Mouse (Mus musculus): ENCODE data around the gene Fnip2. TPM values are rescaled to one million over a fixed set of nuclear protein-coding genes. Genes with fewer than 3 reads are reported as not detected.

The Fnip2 gene
- polyA plus RNA-seq (2012; rRNA removed): 7.5 and 8.8 TPM in 2 replicates
- 4.1 and 6.2 TPM in 2 replicates for polyA plus RNA-seq (2014; fragmentation: Nextera tagmentation; extraction: Ambion mirVana)

GRCm38 (mm10) chr3:79567703-79568362 lies at the start of gene Fnip2:
TSS of gene Fnip2 (minus strand) at chr3:79567796.
- Histone ChIP-seq H3K4me1 (ENCODE audit: control insufficient read depth, insufficient read depth, low read length) (peaks cover 6% of the 10 kb centered on the region; the same call in 1 of the 2 replicates), H3K4me2 (replicated peaks; ENCODE audit: low read depth, low read length, severe bottlenecking) (peak within 1 kb of the TSS; percentile 86), H3K9me3 (ENCODE audit: control insufficient read depth, low read length) (no peaks in the 10 kb centered on the region), H3K27ac (replicated peaks; ENCODE audit: low read depth, low read length) (peak within 1 kb of the TSS; percentile 79), H3K9ac (ENCODE audit: low read depth, low read length, severe bottlenecking) (peak within 1 kb of the TSS; percentile 67), H3K36me3 (ENCODE audit: control insufficient read depth, insufficient read depth, low read length) (no peaks in the 10 kb centered on the region), H3K4me3 (replicated peaks; ENCODE audit: low read length) (peak within 1 kb of the TSS; percentile 80), H3K27me3 (ENCODE audit: control insufficient read depth, insufficient read depth, low read length) (no peaks in the 10 kb centered on the region)
- under 1% methylated on average over 55 of the region's 55 CpGs for WGBS
- ATAC-seq (ENCODE audit: low FRiP score, low read depth): peak; percentile 94
- peak; percentile 47; the same call in 1 of the 2 replicates for TF ChIP-seq POLR2A (IDR thresholded peaks at IDR 0.05; ENCODE audit: borderline replicate concordance, extremely low read depth, insufficient read depth, insufficient read length)
- DNase-seq (ENCODE audit: low spot score): peak; percentile 96

DNA sequence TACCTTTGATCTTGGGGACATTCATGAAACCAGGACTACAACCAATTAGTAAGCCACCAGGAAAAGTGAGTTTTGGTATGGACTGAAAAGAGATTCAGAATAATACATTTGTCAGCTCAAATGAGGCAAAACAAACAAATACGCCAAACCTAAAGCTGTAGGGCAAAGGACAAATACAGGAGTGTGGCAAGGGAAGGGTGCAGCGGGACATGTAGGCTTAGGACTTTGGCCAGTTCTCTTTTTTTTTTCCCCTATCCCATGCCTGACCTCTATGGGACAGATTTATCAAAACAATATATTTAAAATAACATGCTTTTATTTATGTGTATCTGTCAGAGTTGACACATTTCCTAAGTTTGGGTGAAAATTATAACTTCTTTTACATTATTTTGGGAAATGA lies 42.3 kb upstream of the Fnip2 start:
- WGBS: 97% methylated on average over 2 of the region's 2 CpGs
- TF ChIP-seq POLR2A (IDR thresholded peaks at IDR 0.05; ENCODE audit: borderline replicate concordance, extremely low read depth, insufficient read depth, insufficient read length): no peak
- no peak overlapping the region for H3K9ac ChIP-seq (ENCODE audit: low read depth, low read length, severe bottlenecking)
- no peaks in the 10 kb centered on the region for H3K9me3 ChIP-seq (ENCODE audit: control insufficient read depth, low read length)
- no peak overlapping the region for H3K4me3 ChIP-seq (replicated peaks; ENCODE audit: low read length)
- H3K36me3 ChIP-seq (ENCODE audit: control insufficient read depth, insufficient read depth, low read length): peaks cover 51% of the 10 kb centered on the region
- H3K4me1 ChIP-seq (ENCODE audit: control insufficient read depth, insufficient read depth, low read length): no peaks in the 10 kb centered on the region
- no peak for ATAC-seq (ENCODE audit: low FRiP score, low read depth)
- H3K4me2 ChIP-seq (replicated peaks; ENCODE audit: low read depth, low read length, severe bottlenecking): no peak overlapping the region
- no peaks in the 10 kb centered on the region for H3K27me3 ChIP-seq (ENCODE audit: control insufficient read depth, insufficient read depth, low read length)
- no peak for DNase-seq (ENCODE audit: low spot score)
- no peak overlapping the region for H3K27ac ChIP-seq (replicated peaks; ENCODE audit: low read depth, low read length)

GRCm38 (mm10) chr3:79595468-79595867 lies 27.9 kb upstream of the Fnip2 start:
- H3K36me3 ChIP-seq (ENCODE audit: control insufficient read depth, insufficient read depth, low read length): peaks cover 59% of the 10 kb centered on the region
- H3K4me2 ChIP-seq (replicated peaks; ENCODE audit: low read depth, low read length, severe bottlenecking): no peak overlapping the region
- DNase-seq (ENCODE audit: low spot score) (no peak), ATAC-seq (ENCODE audit: low FRiP score, low read depth) (no peak)
- H3K9ac ChIP-seq (ENCODE audit: low read depth, low read length, severe bottlenecking): no peak overlapping the region
- TF ChIP-seq POLR2A (IDR thresholded peaks at IDR 0.05; ENCODE audit: borderline replicate concordance, extremely low read depth, insufficient read depth, insufficient read length): no peak
- no peaks in the 10 kb centered on the region for H3K27me3 ChIP-seq (ENCODE audit: control insufficient read depth, insufficient read depth, low read length)
- H3K9me3 ChIP-seq (ENCODE audit: control insufficient read depth, low read length): no peaks in the 10 kb centered on the region
- no peak overlapping the region for H3K27ac ChIP-seq (replicated peaks; ENCODE audit: low read depth, low read length)
- H3K4me3 ChIP-seq (replicated peaks; ENCODE audit: low read length): no peak overlapping the region
- WGBS: 92% methylated on average over 7 of the region's 7 CpGs
- H3K4me1 ChIP-seq (ENCODE audit: control insufficient read depth, insufficient read depth, low read length): peaks cover 4% of the 10 kb centered on the region; the same call in 1 of the 2 replicates

GRCm38 (mm10) chr3:79591793-79592471 lies 24.3 kb upstream of the Fnip2 start:
- ATAC-seq (ENCODE audit: low FRiP score, low read depth) (peak; percentile 2; the same call in 1 of the 2 replicates), DNase-seq (ENCODE audit: low spot score) (no peak)

More at GRCm38 (mm10) chr3:79591793-79592471, 24.3 kb upstream of the Fnip2 start:
- WGBS: 3% methylated on average over 15 of the region's 15 CpGs
- TF ChIP-seq POLR2A (IDR thresholded peaks at IDR 0.05; ENCODE audit: borderline replicate concordance, extremely low read depth, insufficient read depth, insufficient read length): no peak
- Histone ChIP-seq H3K27ac (replicated peaks; ENCODE audit: low read depth, low read length) (peak overlapping the region; percentile 88), H3K9ac (ENCODE audit: low read depth, low read length, severe bottlenecking) (peak overlapping the region; percentile 89), H3K4me1 (ENCODE audit: control insufficient read depth, insufficient read depth, low read length) (peaks cover 4% of the 10 kb centered on the region; the same call in 1 of the 2 replicates), H3K9me3 (ENCODE audit: control insufficient read depth, low read length) (no peaks in the 10 kb centered on the region), H3K4me2 (replicated peaks; ENCODE audit: low read depth, low read length, severe bottlenecking) (peak overlapping the region; percentile 75), H3K4me3 (replicated peaks; ENCODE audit: low read length) (peak overlapping the region; percentile 91), H3K36me3 (ENCODE audit: control insufficient read depth, insufficient read depth, low read length) (peaks cover 34% of the 10 kb centered on the region), H3K27me3 (ENCODE audit: control insufficient read depth, insufficient read depth, low read length) (no peaks in the 10 kb centered on the region)

Data from limb, embryonic 14.5 days (tissue).